Mouse (Mus musculus) layer of hippocampus, postnatal 10 days (tissue): ENCODE results near the gene Slc9a1. TPM values are rescaled to one million over a fixed set of nuclear protein-coding genes. Genes with fewer than 3 reads are reported as not detected.

Source experiments
- microRNA-seq, 2 experiments: library from miRNA; unstranded; fragments of <30 nt; microRNA quantifications; one replicate each; pipeline ENCODE4 v1.2.0; 2021
- total RNA-seq, 2 experiments: library from RNA; stranded (reverse); gene quantifications; 2 replicates each; pipeline ENCODE4 v1.2.3; 2021

Gene Slc9a1
- total RNA-seq, 2 experiments from 2014 or later = 45.5 to 47.4 TPM

Small RNAs within 50 kb of the gene (microRNA-seq; reads per million reads assigned to microRNA genes)
- 2.4 to 5.4 reads per million in 2 experiments for gene Mir5122

Other genes with a start within 250 kb of the Slc9a1 start
- 10 to 100 TPM; 42.3 to 42.7 TPM for gene Wasf2, start 239.2 kb upstream of the Slc9a1 start, total RNA-seq
- 1 to 10 TPM; 3.7 to 4.0 TPM for gene Cd164l2, start 157.6 kb upstream of the Slc9a1 start, total RNA-seq
- gene Gpr3, start 157.2 kb upstream of the Slc9a1 start, total RNA-seq = 1 to 10 TPM; 5.0 to 6.0 TPM
- gene Map3k6, start 128.9 kb upstream of the Slc9a1 start, total RNA-seq = 1 to 10 TPM; 4.6 to 5.7 TPM
- gene Sytl1, start 106.6 kb upstream of the Slc9a1 start, total RNA-seq = under 1 TPM; 0.51 to 0.53 TPM
- gene Tmem222, start 91.9 kb upstream of the Slc9a1 start, total RNA-seq = 10 to 100 TPM; 74.9 to 80.1 TPM
- gene Wdtc1, start 16.2 kb upstream of the Slc9a1 start, total RNA-seq = 10 to 100 TPM; 60.5 to 68.6 TPM
- under 1 TPM in 1 of 2 experiments, not detected in 1; 0.21 TPM for gene Tent5b, start 110.4 kb downstream of the Slc9a1 start, total RNA-seq
- 100 to 1,000 TPM; 129 to 130 TPM for gene Trnp1, start 128.8 kb downstream of the Slc9a1 start, total RNA-seq
- under 1 TPM in 1 of 2 experiments, not detected in 1; 0.21 TPM for gene Kdf1, start 149.3 kb downstream of the Slc9a1 start, total RNA-seq
- gene Nudc, start 176.3 kb downstream of the Slc9a1 start, total RNA-seq = 100 to 1,000 TPM; 117 to 129 TPM
- gene Nr0b2, start 183.7 kb downstream of the Slc9a1 start, total RNA-seq = not detected
- gene Gpatch3, start 205.0 kb downstream of the Slc9a1 start, total RNA-seq = 1 to 10 TPM; 6.3 to 8.5 TPM
- 10 to 100 TPM; 12.4 to 14.8 TPM for gene Gpn2, start 214.7 kb downstream of the Slc9a1 start, total RNA-seq
- gene Sfn, start 232.5 kb downstream of the Slc9a1 start, total RNA-seq = 1 to 10 TPM; 1.8 to 2.1 TPM